Comparison of ENCODE assay signal across 8 mouse cellular contexts in the genomic region with DNA sequence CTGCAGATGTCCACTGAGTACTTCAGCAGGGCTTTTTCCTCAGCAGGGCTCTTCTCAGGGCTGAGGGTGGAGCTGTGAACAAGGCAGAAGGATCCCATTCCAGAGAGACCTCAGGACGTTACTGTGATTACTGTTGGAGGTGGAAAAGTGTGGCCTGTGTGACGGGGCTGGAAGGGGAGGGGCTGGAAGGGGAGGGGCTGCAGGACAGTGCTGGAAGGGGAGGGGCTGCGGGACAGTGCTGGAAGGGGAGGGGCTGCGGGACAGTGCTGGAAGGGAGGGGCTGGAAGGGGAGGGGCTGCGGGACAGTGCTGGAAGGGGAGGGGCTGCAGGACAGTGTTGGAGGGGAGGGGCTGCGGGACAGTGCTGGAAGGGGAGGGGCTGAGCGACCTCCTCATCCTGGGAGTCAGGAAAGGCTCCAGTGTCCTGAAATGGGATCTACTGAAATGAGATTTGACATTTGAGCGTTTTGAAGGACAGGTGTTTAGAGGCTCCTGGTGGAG.
DNase-seq lines count a peak whose midpoint lies in the region; ATAC-seq and TF ChIP-seq lines count a peak whose summit lies in the region.

No protein-coding gene starts in this region.

- H3K27ac ChIP-seq in lung, embryonic 16.5 days (ENCODE audit: low read length) = no peak overlapping the region
- peak overlapping the region; percentile 58 for H3K27ac ChIP-seq in limb, embryonic 14.5 days (replicated peaks; ENCODE audit: low read depth, low read length)

- H3K36me3 ChIP-seq in lung, embryonic 16.5 days (ENCODE audit: control insufficient read depth, insufficient read depth, low read length) = no peaks in the 10 kb centered on the region
- no peaks in the 10 kb centered on the region for H3K36me3 ChIP-seq in limb, embryonic 14.5 days (ENCODE audit: control insufficient read depth, insufficient read depth, low read length)

- H3K9me3 ChIP-seq in lung, embryonic 16.5 days (ENCODE audit: control insufficient read depth, low read length) = no peaks in the 10 kb centered on the region
- H3K9me3 ChIP-seq in limb, embryonic 14.5 days (ENCODE audit: control insufficient read depth, low read length) = no peaks in the 10 kb centered on the region

- TF ChIP-seq POLR2A in lung, adult 2 months (IDR thresholded peaks at IDR 0.05; ENCODE audit: borderline replicate concordance, extremely low read depth, low read depth, low read length) = no peak
- TF ChIP-seq POLR2A in limb, embryonic 14.5 days (IDR thresholded peaks at IDR 0.05; ENCODE audit: borderline replicate concordance, extremely low read depth, insufficient read depth, insufficient read length) = no peak

- TF ChIP-seq CTCF in lung, adult 2 months (IDR thresholded peaks at IDR 0.05; ENCODE audit: insufficient read depth, low read length) = no peak

- no peak overlapping the region for H3K9ac ChIP-seq in lung, embryonic 16.5 days (ENCODE audit: low read length)
- H3K9ac ChIP-seq in limb, embryonic 14.5 days (ENCODE audit: low read depth, low read length, severe bottlenecking) = peak overlapping the region; percentile 28

- H3K4me3 ChIP-seq in lung, embryonic 16.5 days (ENCODE audit: low read length) = peak overlapping the region; percentile 15
- H3K4me3 ChIP-seq in lung, adult 2 months (replicated peaks; ENCODE audit: extremely low read depth, low read depth, low read length) = no peak overlapping the region
- H3K4me3 ChIP-seq in limb, embryonic 14.5 days (replicated peaks; ENCODE audit: low read length) = peak overlapping the region; percentile 12; the same call in 1 of the 2 replicates

- peaks cover 20% of the 10 kb centered on the region for H3K27me3 ChIP-seq in lung, embryonic 16.5 days (ENCODE audit: control insufficient read depth, insufficient read depth, low read depth, low read length)
- no peaks in the 10 kb centered on the region for H3K27me3 ChIP-seq in limb, embryonic 14.5 days (ENCODE audit: control insufficient read depth, insufficient read depth, low read length)

- ATAC-seq in lung, embryonic 16.5 days (ENCODE audit: low read depth) = peak; percentile 88
- peak; percentile 84 for ATAC-seq in limb, embryonic 14.5 days (ENCODE audit: low FRiP score, low read depth)

- 0% methylated on average over 7 of the region's 8 CpGs for WGBS in lung, embryonic 16.5 days
- 8% methylated on average over 6 of the region's 8 CpGs for WGBS in lung, adult 2 months
- 0% methylated on average over 5 of the region's 8 CpGs for whole genome bisulfite sequencing in limb, embryonic 14.5 days

- DNase-seq in lung, adult 2 months = no peak
- peak; percentile 65 for DNase-seq in forelimb bud, embryonic 11.5 days (ENCODE audit: low read depth, low spot score)
- peak; percentile 27 for DNase-seq in limb, embryonic 14.5 days (ENCODE audit: low spot score)
- peak; percentile 55 for DNase-seq in retina, embryonic 14.5 days (ENCODE audit: low spot score)
- no peak for DNase-seq in right cerebral cortex, postnatal 25 days
- DNase-seq in left cerebral cortex, adult 11 months (ENCODE audit: low spot score) = no peak
- no peak for DNase-seq in layer of hippocampus, adult 18-20 months (ENCODE audit: low spot score in 2 of 2)

- peak overlapping the region; percentile 44 for H3K4me2 ChIP-seq in lung, embryonic 16.5 days (ENCODE audit: low read depth, low read length)
- H3K4me2 ChIP-seq in limb, embryonic 14.5 days (replicated peaks; ENCODE audit: low read depth, low read length, severe bottlenecking) = peak overlapping the region; percentile 42

- no peaks in the 10 kb centered on the region; the same call in 1 of the 2 replicates for H3K4me1 ChIP-seq in lung, embryonic 16.5 days (replicated peaks; ENCODE audit: control insufficient read depth, insufficient read depth, low read length)
- H3K4me1 ChIP-seq in lung, adult 2 months (ENCODE audit: control insufficient read depth, insufficient read depth, low read length) = 0 out of 2 replicates have a peak, but pooled peaks cover 3% of the 10 kb centered on the region
- peaks cover 27% of the 10 kb centered on the region for H3K4me1 ChIP-seq in limb, embryonic 14.5 days (ENCODE audit: control insufficient read depth, insufficient read depth, low read length)

Comparison
In these comparisons a context has a peak if more than half of its experiments do, and no peak if none do; other contexts are left out.
1. DNase-seq: peak in forelimb bud, embryonic 11.5 days (single experiment), limb, embryonic 14.5 days (single experiment) and retina, embryonic 14.5 days (single experiment); none in lung, adult 2 months (single experiment), right cerebral cortex, postnatal 25 days (single experiment), left cerebral cortex, adult 11 months (single experiment) and layer of hippocampus, adult 18-20 months (0 of 2).